Mouse (Mus musculus) cerebellum, adult 11-12 months (tissue): ENCODE data around the gene Epb41l3.
"Not testable (repeated sequence)": the region's sequence is repeated elsewhere in the genome, so short reads cannot be mapped to it uniquely, and the experiment has no call there.

Experiments
- DNase-seq: peaks from one replicate; pipeline ENCODE4 v3.0.0; 2022

Epb41l3 gene

GRCm38 (mm10) chr17:69109216-69109615 is 33.7 kb downstream of the Epb41l3 start:
- peak; percentile 28 for DNase-seq

- DNase-seq: no peak
These were observed 36.7 kb downstream of the Epb41l3 start for GRCm38 (mm10) chr17:69112232-69112631.

- no peak for DNase-seq
These were observed 43.7 kb downstream of the Epb41l3 start for GRCm38 (mm10) chr17:69119183-69119582.

DNA sequence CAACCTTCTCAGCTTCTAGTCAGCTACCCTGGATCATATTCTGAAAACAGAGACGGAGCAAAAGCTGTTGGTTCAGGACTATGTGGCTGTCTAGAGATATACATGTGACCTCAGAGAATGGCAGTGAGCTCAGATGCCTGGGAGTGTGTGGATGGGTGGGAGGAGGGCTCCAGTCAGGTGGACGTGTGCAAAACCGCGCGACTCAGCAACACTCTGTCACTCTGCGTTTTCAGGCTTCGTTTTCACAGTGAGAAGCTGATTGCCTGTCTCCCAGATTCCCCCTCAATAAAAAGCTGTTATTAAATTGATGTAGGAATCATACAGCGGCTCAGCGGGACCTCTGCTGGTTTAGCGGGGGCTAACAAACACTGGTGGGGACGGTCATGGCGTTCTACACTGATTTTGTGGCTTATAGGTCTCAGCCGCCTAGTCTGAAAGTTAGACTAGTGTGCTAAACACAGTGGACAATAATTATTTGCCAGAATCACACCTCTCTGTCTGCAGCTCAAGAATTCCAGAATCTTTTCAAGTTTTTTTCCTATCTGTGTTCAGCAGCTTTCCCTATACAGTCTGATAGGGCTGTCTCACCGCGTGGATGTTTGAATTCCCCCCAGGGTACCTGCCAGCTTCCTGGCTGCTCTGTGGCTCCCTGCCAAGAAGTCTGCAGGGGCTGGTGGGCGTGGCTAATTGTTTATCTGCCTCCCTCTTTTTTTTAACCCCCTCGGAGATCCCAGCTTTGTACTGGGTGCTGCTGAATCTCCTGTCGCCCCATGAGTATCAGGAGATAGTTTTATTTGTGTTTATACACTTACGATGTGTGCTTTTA is 45.3 kb downstream of the Epb41l3 start:
- DNase-seq: peak; percentile 34

DNA sequence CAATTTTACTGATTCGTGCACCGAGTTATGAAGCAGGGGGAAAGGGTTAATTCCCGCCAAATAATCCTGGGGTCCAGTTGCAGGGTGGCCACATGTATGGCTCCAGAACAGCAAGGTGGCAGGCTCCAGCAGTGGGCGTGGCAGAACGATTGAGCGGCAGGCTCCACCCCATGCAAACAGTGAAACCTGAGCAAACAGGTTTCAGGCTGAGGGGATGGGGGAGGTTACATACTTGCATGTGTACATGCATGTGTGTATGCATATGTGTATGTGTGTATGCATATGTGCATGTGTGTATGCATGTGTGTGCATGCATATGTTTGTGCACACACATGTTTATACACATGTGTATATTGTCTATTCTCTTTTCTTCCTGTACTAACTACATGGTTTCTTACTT is 46.9 kb downstream of the Epb41l3 start:
- DNase-seq: not testable (repeated sequence)

- DNase-seq: no peak
These were observed 52.0 kb downstream of the Epb41l3 start for GRCm38 (mm10) chr17:69127436-69127835.

- DNase-seq: no peak
These were observed 52.5 kb downstream of the Epb41l3 start for GRCm38 (mm10) chr17:69127981-69128380.

- no peak for DNase-seq
These were observed 54.0 kb downstream of the Epb41l3 start for GRCm38 (mm10) chr17:69129434-69129833.

GRCm38 (mm10) chr17:69143017-69143416 is 67.5 kb downstream of the Epb41l3 start:
- no peak for DNase-seq

DNA sequence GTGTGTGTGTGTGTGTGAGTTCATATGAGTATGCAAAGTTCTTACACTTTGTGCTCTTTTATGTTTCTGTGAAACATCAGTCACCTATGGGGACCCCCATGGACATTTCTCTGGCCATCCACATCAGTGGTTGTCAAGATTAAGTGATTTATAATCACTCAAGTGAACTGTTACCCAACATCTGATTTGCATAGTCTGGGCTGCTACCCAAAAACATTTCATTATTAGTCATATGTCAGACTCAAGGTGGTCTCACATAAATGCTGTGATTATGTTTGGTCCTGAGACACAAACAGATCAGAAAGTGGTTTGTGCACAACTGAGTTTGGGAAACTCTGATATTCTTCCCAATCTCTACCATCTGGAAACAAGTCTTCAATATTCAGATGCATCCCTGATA is 75.3 kb downstream of the Epb41l3 start:
- DNase-seq: no peak

- no peak for DNase-seq
These were observed 75.8 kb downstream of the Epb41l3 start for GRCm38 (mm10) chr17:69151281-69151680.

GRCm38 (mm10) chr17:69155034-69155433 is 79.6 kb downstream of the Epb41l3 start:
- DNase-seq: no peak

DNA sequence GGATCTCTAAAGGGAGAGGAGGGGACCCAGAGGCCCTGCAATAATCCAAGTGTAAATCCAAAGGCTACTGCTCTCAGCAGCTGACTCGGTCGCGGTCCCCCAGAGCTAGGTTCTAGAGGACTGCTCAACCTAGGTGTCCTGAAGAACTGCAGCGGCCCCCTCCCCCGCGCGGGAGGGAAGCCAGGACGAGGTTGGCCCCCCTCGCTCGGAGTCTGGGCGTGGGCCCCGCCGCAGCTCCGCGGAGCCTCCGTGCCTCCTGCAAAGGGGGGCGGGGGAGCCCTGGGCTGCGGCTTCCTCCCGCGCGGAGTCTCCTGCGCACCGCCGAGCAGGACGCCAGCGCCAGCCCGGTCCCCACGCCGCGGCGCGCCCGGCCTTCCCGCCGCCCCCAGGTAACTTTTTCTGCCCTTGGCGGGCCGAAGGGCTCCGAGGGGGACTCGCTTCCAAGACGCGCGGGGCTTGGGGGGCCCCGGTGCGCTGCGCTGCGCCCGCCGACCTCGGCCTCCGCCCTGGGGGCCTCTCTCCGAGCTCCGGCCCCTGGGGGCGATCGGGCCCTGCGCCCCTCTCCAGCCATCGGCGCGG is 81.1 kb downstream of the Epb41l3 start:
- peak; percentile 69 for DNase-seq

DNA sequence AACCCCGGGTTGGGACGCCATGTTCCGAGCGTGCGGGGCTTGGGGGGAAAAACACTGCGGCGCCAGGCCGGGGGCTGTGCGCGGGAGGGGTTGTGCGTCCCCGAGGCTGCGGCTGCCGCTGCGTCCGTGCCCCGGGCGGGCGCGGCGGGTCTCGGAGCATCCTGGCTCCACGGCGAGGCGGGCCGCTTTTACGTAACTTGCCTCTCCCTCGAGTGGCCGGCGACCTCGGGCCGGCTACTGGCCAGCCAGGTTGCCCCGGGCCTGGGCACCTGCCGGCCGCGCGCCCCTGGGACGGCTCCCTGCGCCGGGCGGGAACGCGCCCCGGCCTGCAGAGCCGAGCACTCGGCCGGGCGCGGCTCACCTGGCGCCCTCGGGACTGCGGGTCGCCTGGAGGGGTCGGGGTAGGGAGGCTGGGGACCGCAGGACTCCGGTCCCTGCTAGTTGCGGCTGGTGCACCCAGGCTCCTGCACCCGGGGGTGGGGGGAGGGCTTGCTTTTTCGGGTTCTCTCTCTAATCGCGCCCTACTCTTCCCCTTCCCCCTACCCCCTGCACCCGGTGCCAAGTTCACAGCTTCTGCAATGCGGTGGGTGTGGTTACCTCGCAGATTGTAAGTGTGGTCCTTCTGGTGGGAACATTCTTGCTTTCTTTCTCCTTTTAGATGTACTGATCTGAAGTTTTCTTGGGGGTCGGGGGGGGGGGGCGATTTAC is 81.8 kb downstream of the Epb41l3 start:
- peak; percentile 61 for DNase-seq

- no peak for DNase-seq
These were observed 82.3 kb downstream of the Epb41l3 start for GRCm38 (mm10) chr17:69157809-69158185.

GRCm38 (mm10) chr17:69158690-69159089 is 83.2 kb downstream of the Epb41l3 start:
- DNase-seq: no peak

- DNase-seq: no peak
These were observed 87.2 kb downstream of the Epb41l3 start for GRCm38 (mm10) chr17:69162731-69163130.

GRCm38 (mm10) chr17:69176949-69177501 is 101.5 kb downstream of the Epb41l3 start:
- DNase-seq: peak; percentile 69

DNA sequence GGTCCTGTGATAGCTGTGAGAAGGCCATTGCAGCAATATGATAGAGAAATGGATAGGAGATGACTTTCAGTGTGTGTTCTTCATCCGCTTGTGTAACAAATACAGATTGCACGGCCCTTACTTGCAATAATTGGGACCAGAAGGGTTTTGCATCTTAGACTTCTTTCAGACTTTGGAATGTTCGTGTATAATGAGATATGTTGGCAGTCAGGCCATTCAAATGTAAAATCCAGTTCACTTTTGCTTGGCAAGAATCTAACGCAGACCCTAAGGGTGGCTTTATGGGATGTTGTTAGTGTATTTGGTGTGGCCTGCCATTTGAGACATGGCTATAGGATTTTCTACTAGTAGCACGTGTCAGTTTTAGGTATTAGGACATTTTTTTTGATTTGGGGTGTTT is 102.5 kb downstream of the Epb41l3 start:
- no peak for DNase-seq

- DNase-seq: no peak
These were observed 105.5 kb downstream of the Epb41l3 start for GRCm38 (mm10) chr17:69180905-69181559.

DNA sequence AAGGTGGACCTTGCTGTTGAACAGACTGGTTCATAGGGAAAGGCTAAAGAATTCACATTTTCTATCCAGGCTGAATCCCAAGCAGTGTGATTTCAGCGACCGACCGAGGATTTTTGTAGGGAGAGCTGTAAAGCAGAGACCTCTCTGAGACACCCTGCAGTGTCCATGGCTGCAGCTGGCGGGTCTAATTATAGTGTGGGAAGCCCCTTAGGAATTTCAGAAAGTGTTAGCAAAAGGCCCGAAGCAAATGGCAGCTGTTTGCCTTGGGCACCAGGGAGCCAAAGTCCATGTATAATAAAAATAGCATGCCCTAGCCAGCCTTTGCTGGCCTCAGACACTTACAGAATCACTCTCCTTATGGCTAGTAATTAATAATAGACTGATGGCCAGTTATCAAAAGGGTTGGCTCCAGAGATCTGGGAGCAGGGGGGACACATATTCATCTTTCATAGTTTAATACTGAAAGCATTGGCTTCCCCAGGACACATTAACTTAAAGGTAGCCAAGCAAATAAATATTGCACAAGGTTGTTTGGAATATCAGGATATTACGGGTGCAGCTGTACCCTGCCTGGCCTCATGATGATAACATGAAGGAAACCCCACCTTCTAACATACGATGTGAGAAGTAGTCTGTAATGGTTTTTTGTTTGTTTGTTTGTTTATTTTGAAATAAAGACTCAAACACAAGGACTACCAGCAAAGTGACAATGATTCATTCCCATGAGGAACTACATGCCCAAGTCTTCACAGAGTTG is 106.3 kb downstream of the Epb41l3 start:
- no peak for DNase-seq

DNA sequence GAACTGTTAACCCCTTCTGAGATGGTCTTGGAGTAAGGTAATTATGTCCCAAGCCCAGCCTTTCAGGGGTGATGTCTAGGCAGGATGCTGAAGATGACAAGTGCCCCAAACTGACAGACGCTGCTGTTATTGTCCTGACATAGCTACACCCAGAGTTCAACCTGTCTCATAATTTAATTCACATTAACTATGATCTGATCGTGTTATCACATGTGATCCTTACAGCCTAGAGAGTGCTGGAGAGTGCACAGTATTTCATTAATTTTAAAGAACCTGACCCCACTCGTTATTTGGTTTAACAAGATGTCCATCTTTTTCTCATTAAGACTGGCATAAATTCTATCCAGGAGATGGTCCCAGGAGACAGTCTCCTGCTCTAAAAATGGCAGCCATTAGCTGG is 112.3 kb downstream of the Epb41l3 start:
- no peak for DNase-seq
